Mouse (Mus musculus): ENCODE measurements around the gene Rtn4rl1. TPM values are rescaled to one million over a fixed set of nuclear protein-coding genes. Genes with fewer than 3 reads are reported as not detected.
A peak's percentile ranks its signal among the peaks of the same experiment; 100 is the strongest.

Rtn4rl1 gene
- polyA plus RNA-seq, 1 experiment from 2014 or later: 1.2 TPM

DNA sequence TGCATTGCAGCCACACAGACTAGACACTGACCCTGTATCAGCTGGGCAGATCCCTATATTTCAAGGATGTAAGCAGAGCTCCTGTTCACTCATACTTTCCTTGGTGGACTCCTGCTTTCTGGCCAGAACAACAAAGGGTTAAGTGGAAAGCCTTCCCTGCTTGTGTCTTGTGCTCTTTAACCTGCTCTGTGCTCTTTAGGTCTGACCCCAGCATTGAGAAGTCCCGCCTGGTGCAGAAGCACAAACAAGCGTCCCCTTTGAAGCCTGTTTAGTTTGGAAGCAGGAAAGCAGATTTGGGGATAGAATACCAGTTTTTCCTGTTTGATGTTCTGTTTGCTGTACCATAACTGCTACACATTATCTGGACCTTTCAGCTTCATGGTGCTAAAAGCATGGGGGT lies 35.7 kb upstream of the Rtn4rl1 start:
- 0 out of 2 replicates have a peak, but pooled peaks cover 1% of the 10 kb centered on the region for H3K27me3 ChIP-seq (replicated peaks)
- 64% methylated on average over 2 of the region's 2 CpGs for WGBS (ENCODE audit: insufficient replicate concordance)
- H3K9ac ChIP-seq: no peak overlapping the region
- ATAC-seq: no peak
- H3K4me3 ChIP-seq: no peak overlapping the region
- H3K9me3 ChIP-seq (replicated peaks): no peaks in the 10 kb centered on the region
- no peak overlapping the region for H3K4me2 ChIP-seq
- peaks cover 36% of the 10 kb centered on the region for H3K36me3 ChIP-seq
- H3K4me1 ChIP-seq: peaks cover 51% of the 10 kb centered on the region
- H3K27ac ChIP-seq: no peak overlapping the region

GRCm38 (mm10) chr11:75158432-75158831 lies 35.2 kb upstream of the Rtn4rl1 start:
- 89% methylated on average over 14 of the region's 14 CpGs for WGBS (ENCODE audit: insufficient replicate concordance)
- no peak overlapping the region for H3K27ac ChIP-seq
- ATAC-seq: no peak

DNA sequence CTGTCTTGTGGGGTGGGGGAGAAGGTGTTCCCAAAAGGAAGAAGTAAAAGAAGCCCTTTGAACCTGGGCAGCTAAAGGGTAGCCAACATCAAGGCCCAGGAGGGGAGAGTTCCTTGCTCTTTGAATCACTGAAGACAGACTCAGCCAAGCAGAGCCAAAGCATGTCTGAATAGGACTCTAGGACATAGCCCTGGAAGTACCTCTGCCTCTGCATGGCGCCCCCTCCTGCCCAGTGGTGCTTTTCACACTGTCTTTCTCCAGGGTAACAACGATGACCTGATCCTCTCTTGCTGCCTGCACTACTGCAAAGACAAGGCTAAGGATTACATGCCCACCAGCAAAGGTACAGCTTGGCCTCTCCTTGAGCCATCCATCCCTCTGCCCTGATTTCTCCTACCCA lies 34.0 kb upstream of the Rtn4rl1 start:
- Histone ChIP-seq H3K27ac (no peak overlapping the region), H3K27me3 (replicated peaks) (peaks cover 18% of the 10 kb centered on the region), H3K9ac (no peak overlapping the region), H3K9me3 (replicated peaks) (no peaks in the 10 kb centered on the region), H3K4me1 (peaks cover 37% of the 10 kb centered on the region), H3K4me3 (no peak overlapping the region), H3K4me2 (no peak overlapping the region), H3K36me3 (peaks cover 46% of the 10 kb centered on the region)
- 29% methylated on average over 2 of the region's 2 CpGs for WGBS (ENCODE audit: insufficient replicate concordance)
- ATAC-seq: no peak

More at GRCm38 (mm10) chr11:75158432-75158831, 35.2 kb upstream of the Rtn4rl1 start:
- H3K4me2 ChIP-seq: no peak overlapping the region
- H3K4me1 ChIP-seq: peaks cover 46% of the 10 kb centered on the region
- H3K27me3 ChIP-seq (replicated peaks): peaks cover 7% of the 10 kb centered on the region
- peaks cover 41% of the 10 kb centered on the region for H3K36me3 ChIP-seq
- no peak overlapping the region for H3K9ac ChIP-seq
- no peaks in the 10 kb centered on the region for H3K9me3 ChIP-seq (replicated peaks)
- H3K4me3 ChIP-seq: no peak overlapping the region

DNA sequence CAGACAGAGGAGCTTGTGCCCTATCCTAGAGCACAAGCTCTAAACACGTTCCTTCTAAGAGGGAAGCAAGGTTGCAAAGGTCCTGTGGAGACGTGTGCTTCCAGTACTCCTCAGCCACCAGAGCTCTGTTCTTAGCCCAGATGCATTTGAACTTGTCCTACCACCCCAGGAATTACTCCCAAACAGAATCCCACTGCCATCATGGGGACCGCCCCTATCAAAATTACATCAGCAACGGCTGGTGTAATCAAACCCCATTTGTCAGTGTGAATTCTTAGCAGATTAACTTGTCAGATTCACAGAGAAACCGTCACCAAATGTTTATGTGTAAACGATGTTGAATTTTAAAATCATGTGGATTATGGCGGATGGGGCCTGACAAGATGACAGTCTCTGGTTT lies 32.6 kb upstream of the Rtn4rl1 start:
- Histone ChIP-seq H3K9ac (no peak overlapping the region), H3K4me1 (peaks cover 43% of the 10 kb centered on the region), H3K4me3 (no peak overlapping the region), H3K4me2 (no peak overlapping the region), H3K27ac (0 out of 2 replicates have a peak overlapping the region, but pooled peaks have one; percentile 16), H3K9me3 (replicated peaks) (no peaks in the 10 kb centered on the region), H3K36me3 (peaks cover 50% of the 10 kb centered on the region), H3K27me3 (replicated peaks) (peaks cover 32% of the 10 kb centered on the region)
- no peak for ATAC-seq
- WGBS (ENCODE audit: insufficient replicate concordance): 75% methylated on average over 7 of the region's 7 CpGs

- ATAC-seq: no peak
- Histone ChIP-seq H3K4me3 (no peak overlapping the region), H3K27me3 (replicated peaks) (peaks cover 37% of the 10 kb centered on the region), H3K36me3 (peaks cover 47% of the 10 kb centered on the region), H3K27ac (peak overlapping the region; percentile 16; the same call in 1 of the 2 replicates), H3K9ac (no peak overlapping the region), H3K9me3 (replicated peaks) (no peaks in the 10 kb centered on the region), H3K4me2 (no peak overlapping the region), H3K4me1 (peaks cover 43% of the 10 kb centered on the region)
- WGBS (ENCODE audit: insufficient replicate concordance): 52% methylated on average over 4 of the region's 4 CpGs
Measured at GRCm38 (mm10) chr11:75161417-75162008, 32.1 kb upstream of the Rtn4rl1 start.

GRCm38 (mm10) chr11:75162591-75163080 lies 30.9 kb upstream of the Rtn4rl1 start:
- no peak overlapping the region for H3K9ac ChIP-seq
- H3K4me2 ChIP-seq: no peak overlapping the region
- ATAC-seq: no peak
- no peak overlapping the region for H3K27ac ChIP-seq
- H3K9me3 ChIP-seq (replicated peaks): no peaks in the 10 kb centered on the region
- peaks cover 47% of the 10 kb centered on the region for H3K36me3 ChIP-seq
- H3K4me1 ChIP-seq: peaks cover 43% of the 10 kb centered on the region
- H3K4me3 ChIP-seq: no peak overlapping the region
- H3K27me3 ChIP-seq (replicated peaks): peaks cover 49% of the 10 kb centered on the region
- WGBS (ENCODE audit: insufficient replicate concordance): 87% methylated on average over 12 of the region's 12 CpGs

DNA sequence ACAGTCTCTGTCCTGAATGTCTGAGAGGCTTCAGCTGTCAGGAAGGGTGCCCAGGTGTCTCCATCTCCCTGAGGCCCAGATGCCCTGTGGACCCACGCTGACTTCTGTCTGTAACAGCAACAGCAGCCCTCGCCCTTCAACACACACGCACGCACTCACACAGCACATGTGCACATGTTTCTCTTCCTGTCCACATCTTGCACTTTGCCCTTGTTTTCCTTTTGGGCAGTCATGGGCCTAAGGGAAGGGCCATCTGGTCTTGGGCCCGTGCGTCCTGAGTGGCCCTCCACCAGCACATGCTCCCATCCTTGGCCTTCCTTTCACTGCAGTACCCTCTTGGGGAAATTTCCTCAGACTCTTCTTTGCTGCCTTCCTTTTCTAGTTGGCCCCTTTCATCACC lies 30.2 kb upstream of the Rtn4rl1 start:
- H3K27ac ChIP-seq: no peak overlapping the region
- peaks cover 47% of the 10 kb centered on the region for H3K36me3 ChIP-seq
- ATAC-seq: no peak
- H3K9ac ChIP-seq: no peak overlapping the region
- no peak overlapping the region for H3K4me3 ChIP-seq
- no peak overlapping the region for H3K4me2 ChIP-seq
- 73% methylated on average over 6 of the region's 6 CpGs for WGBS (ENCODE audit: insufficient replicate concordance)
- no peaks in the 10 kb centered on the region for H3K9me3 ChIP-seq (replicated peaks)
- H3K27me3 ChIP-seq (replicated peaks): peaks cover 56% of the 10 kb centered on the region
- peaks cover 43% of the 10 kb centered on the region for H3K4me1 ChIP-seq

DNA sequence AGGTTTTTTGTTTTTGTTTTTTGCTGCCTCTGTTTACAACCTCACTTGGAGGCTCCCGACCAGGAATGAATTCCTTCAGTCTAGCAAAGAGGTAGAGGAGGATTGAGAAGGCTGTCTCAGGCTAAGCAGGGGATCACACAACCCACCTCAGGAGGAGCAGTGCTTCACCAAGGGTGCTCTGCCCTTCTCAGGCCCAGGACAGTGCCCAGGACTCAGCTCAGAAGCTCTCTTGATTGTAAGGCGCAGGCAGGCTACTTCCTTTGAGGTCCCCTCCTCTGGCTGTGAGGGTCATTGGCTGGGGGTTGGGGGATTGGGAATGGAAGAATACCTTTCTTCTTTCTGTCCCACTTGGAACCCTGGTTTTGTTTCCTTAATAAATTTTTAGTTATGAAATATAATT lies 29.5 kb upstream of the Rtn4rl1 start:
- peaks cover 44% of the 10 kb centered on the region for H3K36me3 ChIP-seq
- WGBS (ENCODE audit: insufficient replicate concordance): 61% methylated on average over 2 of the region's 2 CpGs
- no peak overlapping the region for H3K9ac ChIP-seq
- H3K4me1 ChIP-seq: peaks cover 46% of the 10 kb centered on the region
- no peak overlapping the region for H3K4me3 ChIP-seq
- no peaks in the 10 kb centered on the region for H3K9me3 ChIP-seq (replicated peaks)
- H3K27me3 ChIP-seq (replicated peaks): peaks cover 63% of the 10 kb centered on the region
- no peak overlapping the region for H3K27ac ChIP-seq
- H3K4me2 ChIP-seq: no peak overlapping the region
- ATAC-seq: no peak

DNA sequence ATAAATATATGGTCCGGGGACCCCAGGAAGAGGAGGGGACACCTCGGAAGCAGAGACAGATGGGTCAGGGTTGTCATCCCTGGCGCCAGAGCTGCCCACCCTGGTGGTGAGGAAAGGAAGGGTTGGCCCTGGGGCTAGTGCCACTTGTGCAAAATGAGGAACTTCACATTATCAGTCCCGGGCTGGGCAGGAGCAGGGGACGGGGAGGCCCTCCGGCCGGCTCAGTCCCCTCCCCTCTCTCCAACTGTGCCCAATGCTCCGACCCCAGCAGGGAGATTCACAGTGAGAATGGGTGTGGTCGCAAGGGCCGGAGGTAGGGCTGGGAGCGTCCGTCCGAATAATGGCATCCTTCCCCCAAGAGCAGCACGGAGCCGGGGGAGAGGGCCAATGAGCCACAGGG lies 28.8 kb upstream of the Rtn4rl1 start:
- peaks cover 70% of the 10 kb centered on the region for H3K27me3 ChIP-seq (replicated peaks)

GRCm38 (mm10) chr11:75165441-75166192 lies 28.0 kb upstream of the Rtn4rl1 start:
- Histone ChIP-seq H3K27ac (no peak overlapping the region), H3K9ac (no peak overlapping the region), H3K9me3 (replicated peaks) (no peaks in the 10 kb centered on the region), H3K36me3 (peaks cover 29% of the 10 kb centered on the region), H3K4me1 (peaks cover 62% of the 10 kb centered on the region), H3K27me3 (replicated peaks) (peaks cover 78% of the 10 kb centered on the region), H3K4me2 (peak overlapping the region; percentile 89), H3K4me3 (peak overlapping the region; percentile 63)
- ATAC-seq: peak; percentile 18; the same call in 1 of the 2 replicates
- 5% methylated on average over 54 of the region's 54 CpGs for WGBS (ENCODE audit: insufficient replicate concordance)

More for the DNA sequence above, 28.8 kb upstream of the Rtn4rl1 start:
- no peak overlapping the region for H3K27ac ChIP-seq
- 8% methylated on average over 15 of the region's 15 CpGs for WGBS (ENCODE audit: insufficient replicate concordance)
- peak overlapping the region; percentile 63; the same call in 1 of the 2 replicates for H3K4me3 ChIP-seq
- ATAC-seq: peak; percentile 21; the same call in 1 of the 2 replicates
- H3K4me2 ChIP-seq: peak overlapping the region; percentile 89
- no peaks in the 10 kb centered on the region for H3K9me3 ChIP-seq (replicated peaks)
- H3K36me3 ChIP-seq: peaks cover 38% of the 10 kb centered on the region
- no peak overlapping the region for H3K9ac ChIP-seq
- peaks cover 53% of the 10 kb centered on the region for H3K4me1 ChIP-seq

DNA sequence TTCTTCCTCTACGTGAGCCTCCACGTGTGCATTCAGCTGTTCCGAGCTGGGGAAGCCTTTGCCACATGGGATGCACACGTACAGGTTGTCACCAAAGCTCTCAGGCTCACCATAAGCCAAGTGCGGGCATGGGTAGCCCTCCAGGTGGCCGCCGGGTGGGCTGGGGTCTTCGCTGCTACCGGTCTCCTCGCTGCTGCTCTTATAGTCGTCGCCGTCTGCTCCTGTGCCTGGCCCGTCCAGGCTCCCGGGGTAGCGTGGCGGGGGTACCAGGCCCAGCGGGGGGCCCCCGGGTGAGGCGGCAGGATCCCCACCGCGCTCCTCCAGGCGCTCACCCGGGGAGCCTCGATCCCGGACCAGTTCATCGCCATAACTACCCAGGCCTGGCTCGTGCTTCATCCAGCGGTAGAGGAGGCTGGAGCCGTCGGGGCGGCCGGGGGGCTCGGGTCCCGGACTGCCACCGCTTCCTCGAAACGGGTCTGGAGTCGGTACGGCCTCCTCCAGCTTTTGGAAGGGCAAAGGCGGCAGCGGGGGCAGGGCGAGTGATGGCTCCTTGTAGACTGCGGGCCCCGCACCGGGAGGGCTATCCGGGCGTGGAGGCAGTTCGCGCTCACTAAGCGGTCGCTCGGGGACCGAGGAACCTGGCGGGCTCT lies 27.3 kb upstream of the Rtn4rl1 start:
- 6% methylated on average over 55 of the region's 55 CpGs for WGBS (ENCODE audit: insufficient replicate concordance)
- Histone ChIP-seq H3K4me3 (peak overlapping the region; percentile 63), H3K4me2 (peak overlapping the region; percentile 89), H3K9ac (peak overlapping the region; percentile 55; the same call in 1 of the 2 replicates), H3K27ac (no peak overlapping the region), H3K9me3 (replicated peaks) (no peaks in the 10 kb centered on the region), H3K4me1 (peaks cover 69% of the 10 kb centered on the region), H3K36me3 (peaks cover 26% of the 10 kb centered on the region), H3K27me3 (replicated peaks) (peaks cover 85% of the 10 kb centered on the region)
- ATAC-seq: no peak
